Mouse (Mus musculus) spleen, adult 2 months (tissue): ENCODE measurements around the gene Ube2j2.
A peak's percentile ranks its signal among the peaks of the same experiment; 100 is the strongest.

Experiments used
- CTCF ChIP-seq: fragments of 200-500 bp; IDR thresholded peaks from 2 replicates; pipeline ENCODE4 v1.5.1; 2011; ENCODE audit warnings: mild to moderate bottlenecking, inconsistent platforms; ENCODE audit not compliant: insufficient read depth, insufficient read length, insufficient replicate concordance; ENCODE audit errors: extremely low read depth
- POLR2A ChIP-seq: fragments of 200-500 bp; IDR thresholded peaks from 2 replicates; pipeline ENCODE4 v1.6.1; 2011; ENCODE audit warnings: low read depth, low read length, inconsistent platforms

DNA sequence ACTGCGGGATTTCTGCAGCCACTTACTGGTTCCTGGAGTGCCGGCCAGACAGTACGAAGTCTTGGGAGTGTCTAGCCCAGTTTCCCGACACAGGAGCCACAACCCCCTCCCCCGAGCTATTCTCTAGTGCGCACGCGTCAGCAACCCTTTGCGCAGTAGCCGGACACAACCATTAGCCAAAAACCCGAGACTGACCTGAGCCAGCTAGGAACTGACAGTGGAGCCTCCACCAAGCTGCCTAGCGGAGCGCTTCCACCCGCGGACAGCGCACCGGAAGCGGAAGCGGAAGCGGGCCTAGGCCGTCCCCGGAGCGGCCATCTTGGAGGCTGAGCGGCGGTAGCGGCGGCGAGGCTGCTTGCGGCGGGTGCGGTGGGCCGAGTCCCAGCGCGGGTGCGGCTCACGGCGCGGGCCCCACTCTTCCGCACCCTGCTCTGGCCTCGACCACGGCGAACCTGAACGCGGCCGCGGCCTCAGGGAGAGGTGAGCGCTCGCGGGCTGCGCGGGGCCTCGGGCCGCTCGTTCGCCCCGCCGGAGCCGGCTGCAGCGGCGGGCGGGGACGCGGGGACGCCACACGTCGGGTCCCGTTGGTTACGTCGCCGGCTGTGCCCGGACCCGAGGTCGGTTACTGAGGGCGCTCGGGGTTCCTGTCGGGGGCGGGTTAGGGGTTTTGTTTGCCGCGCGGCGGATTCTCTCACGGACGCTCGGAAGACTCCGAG, at the start of gene Ube2j2:
- TF ChIP-seq CTCF, result no peak
- peak; percentile 39 for TF ChIP-seq POLR2A
